Mouse (Mus musculus) 3134 (cell line): ENCODE results near the gene B9d1.

ENCODE experiments used
- DNase-seq: peaks from one replicate; pipeline ENCODE4 v3.0.0-alpha.2; 2011; ENCODE audit warnings: low spot score; ENCODE audit not compliant: insufficient read length; ENCODE audit errors: extremely low read depth

The B9d1 gene

DNA sequence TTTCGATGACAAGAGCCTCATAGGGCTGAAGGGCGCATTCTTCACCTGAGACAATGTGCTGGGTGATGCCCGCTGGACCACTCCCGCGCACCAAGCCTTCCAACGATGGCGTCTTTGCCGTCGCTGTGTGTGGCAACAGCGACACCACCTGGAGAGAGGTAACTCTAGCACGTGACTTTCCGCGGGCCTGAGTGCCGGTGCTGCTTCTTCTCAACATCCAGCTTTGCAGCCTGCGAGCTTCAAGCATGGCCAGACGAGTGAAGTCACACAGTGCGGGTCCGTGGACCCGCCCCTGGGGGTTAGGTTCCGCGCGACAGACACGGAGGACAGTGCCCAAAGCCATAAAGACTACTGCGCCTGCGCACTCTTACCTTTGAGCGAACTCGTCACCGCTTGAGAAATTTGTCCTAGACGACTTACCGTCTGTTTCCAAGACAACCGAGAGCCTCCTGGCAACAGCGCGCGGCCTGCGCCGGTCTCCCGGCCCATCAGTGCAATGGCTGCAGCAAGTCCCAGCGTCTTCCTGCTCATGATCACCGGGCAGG lies at the start of gene B9d1:
TSS of gene B9d1 (plus strand) at position 432 of the 545 bp plus-strand sequence.
- peak; percentile 94 for DNase-seq

DNA sequence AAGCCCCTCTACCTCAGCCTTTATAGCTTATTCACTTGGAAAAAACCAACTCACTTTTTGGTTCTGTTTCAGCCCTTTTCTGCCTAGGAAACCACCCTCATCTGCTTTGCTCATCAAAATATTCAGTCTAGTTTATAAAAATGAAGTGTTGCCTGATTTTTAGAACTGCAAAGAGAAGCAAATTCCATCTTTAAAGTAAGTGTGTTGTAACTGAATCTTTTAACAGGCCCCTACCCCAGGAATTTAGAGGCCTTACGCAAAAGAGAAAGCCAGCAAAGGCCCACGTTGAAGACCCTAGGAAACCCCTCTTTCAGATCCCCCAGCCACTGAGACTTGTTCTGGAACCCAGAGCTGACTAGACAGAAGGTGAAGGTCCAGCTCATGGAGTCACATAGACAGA lies 40.9 kb upstream of the B9d1 start:
- no peak for DNase-seq

- DNase-seq, result no peak
These were observed 39.5 kb upstream of the B9d1 start for GRCm38 (mm10) chr11:61465422-61465821.

DNA sequence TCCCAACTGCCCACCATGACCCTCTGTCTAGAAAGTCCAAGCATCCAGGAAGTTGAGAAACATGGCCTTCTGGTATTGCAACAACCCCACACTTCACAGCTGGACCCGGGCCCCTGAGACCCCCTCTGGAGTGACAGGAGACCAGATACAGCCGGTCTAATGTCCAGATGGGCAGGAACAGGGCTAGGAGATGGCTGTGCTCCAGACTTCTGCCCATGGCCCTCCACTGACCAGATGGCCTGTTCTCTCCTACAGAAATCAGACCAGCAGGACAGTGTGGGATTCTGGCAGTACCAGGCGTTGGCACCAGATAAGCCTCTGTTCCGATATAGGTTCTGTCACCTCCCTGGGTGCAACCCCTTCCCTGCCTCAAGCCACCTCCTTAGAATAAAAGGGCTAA lies 36.4 kb upstream of the B9d1 start:
- DNase-seq, result no peak

DNA sequence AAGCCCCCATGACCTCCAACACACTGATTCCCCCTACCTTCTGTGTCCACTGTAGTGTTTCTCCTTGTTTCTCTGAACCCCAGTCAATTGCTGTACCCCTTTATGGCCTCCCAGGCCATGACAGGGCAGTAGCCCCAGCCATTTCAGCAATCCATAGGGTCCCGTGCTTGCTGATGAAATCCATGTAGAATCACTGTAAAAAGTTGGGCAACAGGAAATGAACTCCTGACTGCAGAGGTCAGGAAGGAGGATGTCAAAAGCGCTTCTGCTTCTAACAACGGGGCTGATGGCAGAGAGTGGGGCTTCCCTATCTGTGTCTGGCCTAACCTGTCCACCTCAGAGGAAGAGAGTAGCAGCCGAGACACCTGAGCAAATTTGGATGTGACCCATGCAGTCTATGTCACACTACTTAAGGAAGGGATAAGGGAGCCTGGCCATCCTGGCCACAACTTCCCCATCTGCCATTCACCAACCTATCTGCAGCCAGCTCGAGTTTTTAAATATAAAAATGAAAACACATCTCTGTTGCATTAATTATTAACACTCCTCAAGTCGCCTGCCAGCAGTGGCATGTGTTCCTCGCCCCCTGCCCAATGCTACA lies 35.5 kb upstream of the B9d1 start:
- no peak for DNase-seq

DNA sequence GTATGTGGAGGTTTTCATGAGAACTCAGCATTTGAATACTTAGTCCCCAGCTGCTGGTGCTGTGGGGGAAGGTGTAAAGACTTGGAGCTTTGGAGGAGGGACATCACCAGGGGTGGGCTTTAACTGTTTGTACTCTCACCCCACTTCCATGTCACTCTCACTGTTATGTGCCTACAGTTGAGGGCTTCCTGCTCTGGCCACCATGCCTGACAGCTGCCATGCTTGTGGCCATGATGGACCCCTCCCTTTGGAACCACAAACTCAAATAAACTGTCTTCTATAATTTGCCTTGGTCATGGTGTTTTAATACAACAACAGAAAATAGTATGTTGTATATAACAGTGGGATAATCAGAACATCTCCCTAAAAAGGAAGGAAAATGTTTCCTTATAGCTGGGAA lies 34.1 kb upstream of the B9d1 start:
- no peak for DNase-seq

GRCm38 (mm10) chr11:61473630-61474029 lies 31.3 kb upstream of the B9d1 start:
- no peak for DNase-seq

DNA sequence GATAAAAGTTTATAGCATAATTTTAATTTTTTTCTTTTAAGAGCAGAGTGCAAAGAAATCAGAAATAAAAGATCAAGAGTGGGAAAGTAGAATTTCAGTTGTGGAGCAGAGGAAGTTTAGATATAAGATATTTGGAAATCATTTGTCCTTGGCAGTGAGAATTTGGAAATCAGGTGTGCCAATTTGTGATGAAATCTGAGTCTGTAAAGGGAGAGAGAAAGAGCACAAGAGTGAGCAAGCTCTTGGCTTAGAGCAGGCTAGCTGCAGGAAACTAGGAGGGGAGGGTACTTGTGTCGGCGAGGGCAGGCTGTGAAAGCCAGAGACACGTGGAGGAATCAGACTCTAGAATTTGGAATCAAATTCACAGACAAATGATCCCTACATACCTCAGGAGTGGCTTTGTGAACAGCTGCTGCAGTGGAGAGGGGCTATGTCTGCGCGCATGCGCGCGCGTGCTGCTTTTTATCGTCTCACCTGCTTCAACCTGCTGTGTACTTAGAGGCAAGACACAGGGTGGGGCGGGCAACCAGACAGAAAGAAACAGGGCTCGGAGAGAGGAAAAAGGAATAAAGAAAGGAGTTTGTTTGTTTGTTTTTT lies 28.1 kb upstream of the B9d1 start:
- no peak for DNase-seq

DNA sequence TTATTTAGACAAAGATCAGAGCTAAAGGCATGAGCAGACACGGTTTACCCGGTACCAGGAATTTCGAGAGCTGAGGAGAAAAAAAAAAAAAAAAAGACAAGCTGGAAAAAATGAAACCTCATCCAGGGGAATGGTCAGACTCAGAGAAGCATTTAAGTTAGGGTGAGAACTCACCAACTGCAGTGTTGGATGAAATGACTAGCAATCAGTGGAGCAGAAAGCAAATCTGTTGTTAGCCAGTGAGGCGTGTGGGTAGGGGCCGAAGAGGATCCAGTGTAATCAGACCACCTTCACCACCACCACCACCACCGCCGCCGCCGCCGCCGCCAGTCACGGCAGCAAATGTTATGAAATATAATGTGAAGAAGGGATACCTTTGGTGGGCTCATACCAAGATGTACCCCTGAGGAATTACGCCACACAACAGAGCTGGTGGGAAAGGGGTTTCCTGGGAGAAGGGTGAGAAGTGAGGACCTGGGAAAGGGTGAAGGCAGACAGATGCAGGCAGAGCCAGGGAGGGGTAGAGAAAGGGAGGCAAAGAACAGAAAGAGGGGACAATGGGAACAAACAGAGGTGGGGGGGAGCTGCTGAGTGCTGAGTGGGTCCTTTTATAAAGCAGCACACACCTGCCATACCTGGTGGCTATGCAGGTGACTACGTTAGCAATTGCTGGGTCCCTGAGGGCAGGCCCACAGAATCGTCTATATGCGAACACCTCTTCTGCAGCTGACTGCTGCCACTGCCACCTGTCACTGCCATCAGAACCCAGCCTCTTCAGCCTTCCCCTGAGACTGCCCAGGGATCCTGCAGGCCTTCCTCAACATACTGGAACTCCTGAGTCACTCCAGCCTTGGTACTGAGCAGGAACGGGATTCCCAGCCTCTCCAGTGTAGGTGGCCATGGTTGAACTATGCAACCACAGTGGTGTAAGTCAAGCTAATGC lies 27.1 kb upstream of the B9d1 start:
- no peak for DNase-seq

GRCm38 (mm10) chr11:61478788-61479187 lies 26.2 kb upstream of the B9d1 start:
- no peak for DNase-seq

GRCm38 (mm10) chr11:61481239-61482090 lies 23.5 kb upstream of the B9d1 start:
- no peak for DNase-seq

DNA sequence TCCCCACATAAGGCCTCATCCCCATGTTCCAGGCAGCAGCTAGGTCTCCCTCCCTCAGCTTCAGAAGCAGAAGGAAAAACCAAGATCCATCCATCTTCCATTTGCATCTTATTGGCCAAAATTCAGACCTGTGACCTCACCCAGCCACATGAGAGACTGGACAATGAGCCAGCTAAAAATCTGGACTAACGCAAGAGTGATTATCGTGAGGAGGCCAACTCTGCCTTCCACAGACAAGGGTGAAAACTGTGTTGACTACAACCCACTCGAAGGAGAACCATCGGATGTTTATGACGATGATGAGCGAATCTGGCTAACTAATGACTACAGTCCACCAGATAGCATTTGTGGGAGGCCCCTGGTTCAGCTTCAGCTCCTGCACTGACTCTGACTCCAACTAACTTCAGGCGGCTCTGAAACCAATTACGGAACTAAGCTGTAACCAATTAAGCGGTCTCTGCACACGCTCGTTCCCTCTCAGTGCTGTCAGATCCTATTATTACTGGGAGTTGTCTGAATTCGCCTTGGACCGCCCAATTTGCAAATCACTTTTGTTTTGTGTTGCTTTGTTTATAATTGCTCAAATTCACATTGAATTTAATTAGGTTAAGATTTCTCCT lies 21.6 kb upstream of the B9d1 start:
- no peak for DNase-seq

- no peak for DNase-seq
These were observed 20.7 kb upstream of the B9d1 start for GRCm38 (mm10) chr11:61484256-61484612.

GRCm38 (mm10) chr11:61484613-61485540 lies 20.1 kb upstream of the B9d1 start, which contains the start of gene Mfap4:
Mfap4 (plus strand) TSS chr11:61485431.
- DNase-seq, result no peak

GRCm38 (mm10) chr11:61485541-61486457 lies 19.1 kb upstream of the B9d1 start:
- DNase-seq, result no peak

DNA sequence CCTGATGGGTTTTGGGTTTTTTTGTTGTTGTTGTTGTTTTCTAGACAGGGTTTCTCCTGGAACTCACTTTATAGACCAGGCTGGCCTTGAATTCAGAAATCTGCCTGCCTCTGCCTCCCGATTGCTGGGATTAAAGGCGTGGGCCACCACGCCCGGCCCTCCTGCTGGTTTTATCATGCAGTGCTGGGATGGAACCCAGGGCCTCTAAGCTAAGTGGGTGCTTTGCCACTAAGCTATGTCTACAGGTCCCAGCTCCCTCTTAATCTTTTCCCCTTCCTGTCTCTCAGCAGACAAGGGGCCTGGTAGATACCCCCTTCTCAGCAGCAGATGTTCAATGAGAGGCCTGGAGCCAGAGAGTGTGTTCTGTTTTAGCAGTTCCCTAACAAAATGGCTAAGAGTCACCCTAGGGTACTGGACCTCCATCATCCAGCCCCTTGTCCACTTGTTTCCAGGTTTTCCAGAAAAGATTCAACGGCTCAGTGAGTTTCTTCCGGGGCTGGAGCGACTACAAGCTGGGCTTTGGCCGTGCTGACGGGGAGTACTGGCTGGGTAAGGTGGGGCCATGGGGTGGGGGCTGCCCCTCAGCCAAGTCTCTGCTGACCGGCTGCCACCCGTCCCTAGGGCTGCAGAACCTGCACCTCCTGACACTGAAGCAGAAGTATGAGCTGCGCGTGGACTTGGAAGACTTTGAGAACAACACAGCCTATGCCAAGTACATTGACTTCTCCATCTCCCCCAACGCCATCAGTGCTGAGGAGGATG lies 18.3 kb upstream of the B9d1 start:
- DNase-seq, result no peak

DNA sequence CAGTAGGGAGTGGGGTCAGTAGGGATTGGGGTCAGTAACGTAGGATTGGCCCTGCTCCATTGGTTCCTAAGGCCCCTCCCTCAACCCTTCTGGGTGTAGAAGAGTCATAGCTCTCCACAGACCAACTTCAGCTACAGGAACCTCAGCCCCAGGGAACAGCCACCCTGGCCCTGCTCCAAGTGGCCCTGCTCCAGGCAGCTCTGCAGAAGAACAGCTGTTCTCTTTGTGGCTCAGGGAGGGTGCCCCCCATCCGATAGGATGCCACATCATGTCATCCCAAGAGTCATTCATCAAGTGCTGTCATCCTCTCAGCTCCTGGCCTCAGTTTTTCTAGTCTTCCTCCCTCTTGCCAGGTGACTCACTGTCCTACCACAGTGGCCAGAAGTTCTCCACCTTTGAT lies 17.5 kb upstream of the B9d1 start:
- DNase-seq, result peak; percentile 76
